In the genomic region with DNA sequence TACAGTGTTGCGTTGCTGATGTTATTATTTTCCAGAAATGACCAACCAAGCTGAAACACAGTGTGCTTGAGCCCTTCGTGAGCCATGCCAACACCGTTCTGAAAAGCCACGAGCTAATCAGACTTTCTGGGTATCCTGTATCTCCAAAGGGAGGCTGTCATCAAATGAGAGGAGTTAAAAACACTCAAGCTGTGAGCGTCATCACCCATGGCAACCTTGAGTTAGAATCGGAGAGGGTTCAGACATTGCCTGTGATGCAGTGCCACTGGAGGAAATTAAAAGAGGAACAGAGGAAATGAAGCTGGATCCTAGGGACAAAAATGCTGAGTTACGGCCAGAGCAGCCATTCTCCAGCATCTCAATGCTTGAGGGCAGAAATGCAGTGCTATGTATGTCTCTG, we compare ENCODE assay signal across 25 mouse cellular contexts.
A peak's percentile ranks its signal among the peaks of the same experiment; 100 is the strongest.
DNase-seq lines count a peak whose midpoint lies in the region; ATAC-seq lines count a peak whose summit lies in the region.
"Had no signal": no experiment of that assay in that cellular context is flagged by ENCODE, and none has a peak within 500 bp of the region (broad histone marks: within the 10 kb centered on the region; RNA-seq: fewer than 3 reads in every experiment).

No protein-coding gene starts in this region.

- no peaks in the 10 kb centered on the region for H3K9me3 ChIP-seq in forebrain, embryonic 14.5 days (replicated peaks; ENCODE audit: control insufficient read depth, low read length)
- H3K9me3 ChIP-seq in forebrain, embryonic 10.5 days = no peaks in the 10 kb centered on the region
- H3K9me3 ChIP-seq in hindbrain, embryonic 14.5 days (ENCODE audit: control insufficient read depth, low read length) = no peaks in the 10 kb centered on the region
- H3K9me3 ChIP-seq in hindbrain, embryonic 12.5 days (replicated peaks) = no peaks in the 10 kb centered on the region
- no peaks in the 10 kb centered on the region for H3K9me3 ChIP-seq in midbrain, embryonic 15.5 days
- no peaks in the 10 kb centered on the region for H3K9me3 ChIP-seq in midbrain, embryonic 11.5 days (ENCODE audit: control insufficient read depth, low read length)
- H3K9me3 ChIP-seq: limb, embryonic 13.5 days; lung, embryonic 15.5 days; midbrain, embryonic 12.5 days; neural tube, embryonic 12.5 days had no signal

- no peak for ATAC-seq in forebrain, embryonic 14.5 days
- ATAC-seq in hindbrain, embryonic 14.5 days (ENCODE audit: low FRiP score) = peak; percentile 48; the same call in 1 of the 2 replicates
- ATAC-seq in hindbrain, embryonic 12.5 days (ENCODE audit: low FRiP score) = no peak
- 0 out of 2 replicates have a peak, but pooled peaks have one; percentile 37 for ATAC-seq in midbrain, embryonic 15.5 days (replicated peaks)
- no peak for ATAC-seq in midbrain, embryonic 11.5 days (ENCODE audit: low FRiP score)
- ATAC-seq: inflammation-experienced regulatory T-cells, adult 6 months had no signal

- peak; percentile 33 for DNase-seq in forebrain, embryonic 14.5 days (ENCODE audit: low spot score)
- DNase-seq in forebrain, embryonic 10.5 days (ENCODE audit: extremely low spot score, low spot score) = no peak
- DNase-seq in hindbrain, embryonic 14.5 days (ENCODE audit: low spot score) = peak; percentile 23
- no peak for DNase-seq in midbrain, embryonic 11.5 days (ENCODE audit: low spot score, missing footprints)
- DNase-seq in T-cell, adult 2 months (ENCODE audit: low spot score) = no peak
- DNase-seq: adrenal gland, postnatal 10 days; cerebellum, adult 2 months; gastrocnemius, postnatal 14 days; heart, postnatal 36 days; kidney, adult 11 months; kidney, postnatal 14 days; right cerebral cortex, adult 18-20 months; spleen, adult 18-20 months; thymus, postnatal 14 days had no signal

- H3K27ac ChIP-seq in forebrain, embryonic 14.5 days (ENCODE audit: low read depth, low read length) = no peak overlapping the region
- no peak overlapping the region for H3K27ac ChIP-seq in forebrain, embryonic 10.5 days
- H3K27ac ChIP-seq in hindbrain, embryonic 14.5 days = no peak overlapping the region
- H3K27ac ChIP-seq in hindbrain, embryonic 12.5 days = no peak overlapping the region
- H3K27ac ChIP-seq in midbrain, embryonic 15.5 days = no peak overlapping the region
- H3K27ac ChIP-seq in midbrain, embryonic 11.5 days (ENCODE audit: low read depth, low read length) = no peak overlapping the region
- H3K27ac ChIP-seq: limb, embryonic 13.5 days; lung, embryonic 15.5 days; midbrain, embryonic 12.5 days; neural tube, embryonic 12.5 days had no signal

- H3K27me3 ChIP-seq in forebrain, embryonic 14.5 days (replicated peaks; ENCODE audit: control insufficient read depth, insufficient read depth, low read length) = no peaks in the 10 kb centered on the region
- H3K27me3 ChIP-seq in forebrain, embryonic 10.5 days (ENCODE audit: poor library complexity, severe bottlenecking) = no peaks in the 10 kb centered on the region
- H3K27me3 ChIP-seq in hindbrain, embryonic 14.5 days (ENCODE audit: control insufficient read depth, insufficient read depth, low read length) = no peaks in the 10 kb centered on the region
- H3K27me3 ChIP-seq in hindbrain, embryonic 12.5 days = no peaks in the 10 kb centered on the region
- no peaks in the 10 kb centered on the region for H3K27me3 ChIP-seq in midbrain, embryonic 15.5 days (replicated peaks)
- H3K27me3 ChIP-seq in midbrain, embryonic 11.5 days (ENCODE audit: control insufficient read depth, insufficient read depth, low read length) = no peaks in the 10 kb centered on the region
- H3K27me3 ChIP-seq: limb, embryonic 13.5 days; lung, embryonic 15.5 days; midbrain, embryonic 12.5 days; neural tube, embryonic 12.5 days had no signal

- WGBS in forebrain, embryonic 14.5 days = 69% methylated on average over 7 of the region's 7 CpGs
- 86% methylated on average over 7 of the region's 7 CpGs for WGBS in forebrain, embryonic 10.5 days
- WGBS in hindbrain, embryonic 14.5 days = 38% methylated on average over 7 of the region's 7 CpGs
- WGBS in hindbrain, embryonic 12.5 days = 54% methylated on average over 7 of the region's 7 CpGs
- 46% methylated on average over 7 of the region's 7 CpGs for WGBS in midbrain, embryonic 15.5 days
- 65% methylated on average over 7 of the region's 7 CpGs for WGBS in midbrain, embryonic 11.5 days

- no peak overlapping the region for H3K4me3 ChIP-seq in forebrain, embryonic 14.5 days (ENCODE audit: low read depth, low read length)
- no peak overlapping the region for H3K4me3 ChIP-seq in forebrain, embryonic 10.5 days
- H3K4me3 ChIP-seq in hindbrain, embryonic 14.5 days (replicated peaks; ENCODE audit: low read length) = no peak overlapping the region
- no peak overlapping the region for H3K4me3 ChIP-seq in hindbrain, embryonic 12.5 days
- H3K4me3 ChIP-seq in midbrain, embryonic 15.5 days = no peak overlapping the region
- H3K4me3 ChIP-seq in midbrain, embryonic 11.5 days (ENCODE audit: low read depth, low read length) = no peak overlapping the region
- H3K4me3 ChIP-seq: limb, embryonic 13.5 days; lung, embryonic 15.5 days; midbrain, embryonic 12.5 days; myocyte; neural tube, embryonic 12.5 days had no signal

- no peaks in the 10 kb centered on the region for H3K4me1 ChIP-seq in forebrain, embryonic 14.5 days (ENCODE audit: control insufficient read depth, insufficient read depth, low read length)
- H3K4me1 ChIP-seq in forebrain, embryonic 10.5 days = no peaks in the 10 kb centered on the region
- H3K4me1 ChIP-seq in hindbrain, embryonic 14.5 days (replicated peaks; ENCODE audit: control insufficient read depth, insufficient read depth, low read length) = no peaks in the 10 kb centered on the region
- H3K4me1 ChIP-seq in hindbrain, embryonic 12.5 days = no peaks in the 10 kb centered on the region
- no peaks in the 10 kb centered on the region for H3K4me1 ChIP-seq in midbrain, embryonic 15.5 days
- H3K4me1 ChIP-seq in midbrain, embryonic 11.5 days (ENCODE audit: control insufficient read depth, insufficient read depth, low read length) = no peaks in the 10 kb centered on the region
- H3K4me1 ChIP-seq: limb, embryonic 13.5 days; lung, embryonic 15.5 days; midbrain, embryonic 12.5 days; neural tube, embryonic 12.5 days had no signal

- no peak overlapping the region for H3K9ac ChIP-seq in forebrain, embryonic 14.5 days (ENCODE audit: low read length)
- H3K9ac ChIP-seq in hindbrain, embryonic 14.5 days = no peak overlapping the region
- no peak overlapping the region for H3K9ac ChIP-seq in hindbrain, embryonic 12.5 days
- no peak overlapping the region for H3K9ac ChIP-seq in midbrain, embryonic 15.5 days
- H3K9ac ChIP-seq in midbrain, embryonic 11.5 days (ENCODE audit: low read length) = no peak overlapping the region
- H3K9ac ChIP-seq: limb, embryonic 13.5 days; lung, embryonic 15.5 days; midbrain, embryonic 12.5 days; neural tube, embryonic 12.5 days had no signal

- H3K36me3 ChIP-seq in forebrain, embryonic 14.5 days (ENCODE audit: control insufficient read depth, insufficient read depth, low read length) = no peaks in the 10 kb centered on the region
- no peaks in the 10 kb centered on the region for H3K36me3 ChIP-seq in forebrain, embryonic 10.5 days (replicated peaks)
- no peaks in the 10 kb centered on the region for H3K36me3 ChIP-seq in hindbrain, embryonic 14.5 days (replicated peaks; ENCODE audit: control insufficient read depth, insufficient read depth)
- no peaks in the 10 kb centered on the region for H3K36me3 ChIP-seq in hindbrain, embryonic 12.5 days
- no peaks in the 10 kb centered on the region for H3K36me3 ChIP-seq in midbrain, embryonic 15.5 days (replicated peaks)
- H3K36me3 ChIP-seq in midbrain, embryonic 11.5 days (ENCODE audit: control insufficient read depth, insufficient read depth, low read length) = no peaks in the 10 kb centered on the region
- H3K36me3 ChIP-seq: G1E; limb, embryonic 13.5 days; lung, embryonic 15.5 days; midbrain, embryonic 12.5 days; neural tube, embryonic 12.5 days had no signal

- H3K4me2 ChIP-seq in forebrain, embryonic 14.5 days (ENCODE audit: low read length) = no peak overlapping the region
- no peak overlapping the region for H3K4me2 ChIP-seq in hindbrain, embryonic 14.5 days (replicated peaks)
- no peak overlapping the region for H3K4me2 ChIP-seq in hindbrain, embryonic 12.5 days (replicated peaks)
- no peak overlapping the region for H3K4me2 ChIP-seq in midbrain, embryonic 15.5 days
- no peak overlapping the region for H3K4me2 ChIP-seq in midbrain, embryonic 11.5 days
- H3K4me2 ChIP-seq: heart, embryonic 11.5 days; limb, embryonic 13.5 days; liver, embryonic 11.5 days; lung, embryonic 15.5 days; midbrain, embryonic 12.5 days; neural tube, embryonic 12.5 days had no signal

Comparison
In these comparisons a context has a peak if more than half of its experiments do, and no peak if none do; other contexts are left out.
1. ATAC-seq: peak in hindbrain, embryonic 14.5 days (single experiment) and midbrain, embryonic 15.5 days (single experiment); none in forebrain, embryonic 14.5 days (single experiment), hindbrain, embryonic 12.5 days (single experiment) and midbrain, embryonic 11.5 days (single experiment).
2. DNase-seq: peak in forebrain, embryonic 14.5 days (single experiment) and hindbrain, embryonic 14.5 days (single experiment); none in forebrain, embryonic 10.5 days (single experiment), midbrain, embryonic 11.5 days (single experiment) and T-cell, adult 2 months (single experiment).